Mouse (Mus musculus) heart, adult 2 months (tissue): ENCODE results near the gene Arhgap28.

ENCODE experiments used
- CTCF ChIP-seq: fragments of 200-600 bp; IDR thresholded peaks from 2 replicates; pipeline ENCODE4 v1.8.1; 2022; ENCODE audit warnings: antibody characterized with exemption, mild to moderate bottlenecking, moderate library complexity
- EP300 ChIP-seq: fragments of 200-500 bp; IDR thresholded peaks from 2 replicates; pipeline ENCODE4 v1.6.1; 2011; ENCODE audit warnings: low read depth, low read length, control low read depth; ENCODE audit not compliant: insufficient read depth
- POLR2A ChIP-seq: fragments of 200-500 bp; IDR thresholded peaks from 2 replicates; pipeline ENCODE4 v1.6.1; 2011; ENCODE audit warnings: mild to moderate bottlenecking, low read depth, low read length, control low read depth; ENCODE audit not compliant: insufficient read depth

DNA sequence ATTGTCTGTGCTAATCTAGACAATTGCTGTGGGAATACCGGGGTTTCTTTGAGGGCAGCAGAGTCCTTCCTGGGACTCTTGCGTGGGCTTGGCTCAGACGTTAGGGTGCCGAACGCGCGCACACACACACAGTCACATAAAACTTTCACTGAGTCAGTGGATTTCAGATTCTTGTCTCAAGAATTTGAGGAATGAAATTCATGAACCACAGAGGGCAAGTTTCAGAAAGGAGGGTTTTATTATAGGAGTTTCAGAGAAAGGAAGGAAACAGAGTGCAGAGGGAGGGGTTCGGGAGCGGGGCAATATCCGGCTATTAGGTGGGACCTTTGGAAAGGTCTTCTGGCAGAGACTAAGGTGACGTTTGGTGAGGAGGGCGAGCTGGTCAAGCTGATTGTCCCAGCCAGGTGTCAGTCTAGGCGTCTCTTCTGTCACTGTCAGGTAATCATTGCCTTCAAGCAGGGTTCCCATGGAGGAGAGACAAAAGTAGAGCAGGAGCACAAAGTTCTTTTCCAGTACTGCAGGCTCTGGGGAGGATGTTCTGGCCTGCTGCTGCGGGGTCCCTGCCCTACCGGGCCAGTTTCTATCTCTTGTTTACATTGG is 15.6 kb upstream of the Arhgap28 start:
- no peak for TF ChIP-seq EP300
- no peak for TF ChIP-seq CTCF
- TF ChIP-seq POLR2A, result no peak
